Mouse (Mus musculus): ENCODE measurements at regions not wholly inside any gene's neighbourhood (a gene's known extent, or its start where the extent isn't known, plus 50 kb on each side); places are given as distances from the start of the nearest gene placed in this dataset. TPM values are rescaled to one million over a fixed set of nuclear protein-coding genes. Genes with fewer than 3 reads are reported as not detected.

- ATAC-seq, result no peak
- H3K27ac ChIP-seq, result no peak overlapping the region
- 40% methylated on average over 3 of the region's 3 CpGs for WGBS
- H3K36me3 ChIP-seq, result no peaks in the 10 kb centered on the region
- H3K4me3 ChIP-seq (replicated peaks), result no peak overlapping the region
- no peak overlapping the region for H3K4me2 ChIP-seq (replicated peaks)
- H3K27me3 ChIP-seq, result no peaks in the 10 kb centered on the region
- H3K9ac ChIP-seq (replicated peaks), result no peak overlapping the region
- H3K4me1 ChIP-seq (replicated peaks), result no peaks in the 10 kb centered on the region
- no peaks in the 10 kb centered on the region for H3K9me3 ChIP-seq
Observed at GRCm38 (mm10) chr5:82899347-82899746, 455.6 kb downstream of the Tecrl start.

GRCm38 (mm10) chr5:82898912-82899311, 456.1 kb downstream of the Tecrl start:
- ATAC-seq, result no peak
- WGBS, result 77% methylated on average over 1 of the region's 1 CpGs

GRCm38 (mm10) chr5:82898389-82898788, 456.6 kb downstream of the Tecrl start:
- H3K27me3 ChIP-seq, result no peaks in the 10 kb centered on the region
- no peaks in the 10 kb centered on the region for H3K36me3 ChIP-seq
- H3K27ac ChIP-seq, result no peak overlapping the region
- WGBS, result 78% methylated on average over 2 of the region's 2 CpGs
- H3K4me1 ChIP-seq (replicated peaks), result no peaks in the 10 kb centered on the region
- no peak overlapping the region for H3K9ac ChIP-seq (replicated peaks)
- no peaks in the 10 kb centered on the region for H3K9me3 ChIP-seq
- ATAC-seq, result no peak
- no peak overlapping the region for H3K4me2 ChIP-seq (replicated peaks)
- no peak overlapping the region for H3K4me3 ChIP-seq (replicated peaks)

More at GRCm38 (mm10) chr5:82898912-82899311, 456.1 kb downstream of the Tecrl start:
- H3K4me2 ChIP-seq (replicated peaks), result no peak overlapping the region
- no peaks in the 10 kb centered on the region for H3K27me3 ChIP-seq
- H3K9me3 ChIP-seq, result no peaks in the 10 kb centered on the region
- H3K27ac ChIP-seq, result no peak overlapping the region
- H3K36me3 ChIP-seq, result no peaks in the 10 kb centered on the region
- H3K4me3 ChIP-seq (replicated peaks), result no peak overlapping the region
- H3K4me1 ChIP-seq (replicated peaks), result no peaks in the 10 kb centered on the region
- H3K9ac ChIP-seq (replicated peaks), result no peak overlapping the region

GRCm38 (mm10) chr5:82869264-82869663, 485.7 kb downstream of the Tecrl start:
- Histone ChIP-seq H3K27ac (no peak overlapping the region), H3K4me3 (replicated peaks) (no peak overlapping the region), H3K4me2 (replicated peaks) (no peak overlapping the region), H3K27me3 (no peaks in the 10 kb centered on the region), H3K4me1 (replicated peaks) (no peaks in the 10 kb centered on the region), H3K9me3 (no peaks in the 10 kb centered on the region), H3K9ac (replicated peaks) (no peak overlapping the region), H3K36me3 (no peaks in the 10 kb centered on the region)
- no peak for ATAC-seq
- WGBS, result 90% methylated on average over 2 of the region's 2 CpGs

- WGBS, result 96% methylated on average over 1 of the region's 1 CpGs
- Histone ChIP-seq H3K9ac (replicated peaks) (no peak overlapping the region), H3K4me2 (replicated peaks) (no peak overlapping the region), H3K4me1 (replicated peaks) (no peaks in the 10 kb centered on the region), H3K36me3 (no peaks in the 10 kb centered on the region), H3K9me3 (no peaks in the 10 kb centered on the region), H3K27me3 (no peaks in the 10 kb centered on the region), H3K4me3 (replicated peaks) (no peak overlapping the region), H3K27ac (no peak overlapping the region)
- no peak for ATAC-seq
Observed at GRCm38 (mm10) chr5:82864347-82864746, 490.6 kb downstream of the Tecrl start.

- no peaks in the 10 kb centered on the region for H3K9me3 ChIP-seq
- no peak overlapping the region for H3K27ac ChIP-seq
- H3K4me1 ChIP-seq (replicated peaks), result no peaks in the 10 kb centered on the region
- H3K4me2 ChIP-seq (replicated peaks), result no peak overlapping the region
- no peak overlapping the region for H3K9ac ChIP-seq (replicated peaks)
- H3K27me3 ChIP-seq, result no peaks in the 10 kb centered on the region
- H3K36me3 ChIP-seq, result no peaks in the 10 kb centered on the region
- WGBS, result 89% methylated on average over 4 of the region's 4 CpGs
- no peak overlapping the region for H3K4me3 ChIP-seq (replicated peaks)
- ATAC-seq, result no peak
Observed at GRCm38 (mm10) chr5:82825327-82825726, 529.7 kb downstream of the Tecrl start.

GRCm38 (mm10) chr5:82793197-82793596, 561.8 kb downstream of the Tecrl start:
- WGBS, result 82% methylated on average over 1 of the region's 1 CpGs
- H3K4me1 ChIP-seq (replicated peaks), result no peaks in the 10 kb centered on the region
- peak; percentile 55; the same call in 1 of the 2 replicates for ATAC-seq

More at GRCm38 (mm10) chr5:82793197-82793596, 561.8 kb downstream of the Tecrl start:
- no peak overlapping the region for H3K4me3 ChIP-seq (replicated peaks)
- H3K9me3 ChIP-seq, result no peaks in the 10 kb centered on the region
- no peak overlapping the region for H3K4me2 ChIP-seq (replicated peaks)
- H3K9ac ChIP-seq (replicated peaks), result no peak overlapping the region
- no peak overlapping the region for H3K27ac ChIP-seq
- H3K27me3 ChIP-seq, result no peaks in the 10 kb centered on the region
- no peaks in the 10 kb centered on the region for H3K36me3 ChIP-seq

MicroRNAs encoded in the stretch of these regions (microRNA counts, 519-probe panel; counts per million panel counts)
- 110 counts per million, percentile 56 among the panel's probes with 10 or more counts for microRNA mmu-miR-1187

Small RNA genes lying in the stretch of these regions (microRNA-seq; reads per million reads assigned to microRNA genes)
- gene Mir1187, result not detected

Measured in midbrain, embryonic 13.5 days (tissue).